Mouse (Mus musculus) lung, adult 2 months (tissue): ENCODE measurements at regions not wholly inside any gene's neighbourhood (a gene's known extent, or its start where the extent isn't known, plus 50 kb on each side); places are given as distances from the start of the nearest gene placed in this dataset.

Experiments used
- DNase-seq: peaks from one replicate; pipeline ENCODE4 v3.0.0; 2022
- H3K4me1 ChIP-seq: fragments of 200-500 bp; 2 replicates; pipeline ENCODE4 v1.6.1; 2011; ENCODE audit warnings: low read length; ENCODE audit not compliant: control insufficient read depth, insufficient read depth
- H3K4me3 ChIP-seq: fragments of 200-500 bp; replicated peaks from 2 replicates; pipeline ENCODE3; 2011; ENCODE audit warnings: low read depth, mild to moderate bottlenecking, control low read depth, low read length; ENCODE audit errors: extremely low read depth
- CTCF ChIP-seq: fragments of 200-500 bp; IDR thresholded peaks from 2 replicates; pipeline ENCODE4 v1.5.1; 2011; ENCODE audit warnings: mild to moderate bottlenecking, low read length, control low read depth; ENCODE audit not compliant: insufficient read depth
- POLR2A ChIP-seq: fragments of 200-500 bp; IDR thresholded peaks from 2 replicates; pipeline ENCODE4 v1.6.1; 2011; ENCODE audit warnings: low read depth, mild to moderate bottlenecking, control low read depth, low read length, borderline replicate concordance; ENCODE audit errors: extremely low read depth
- WGBS: fragments of 180-500 bp; shearing (Covaris S2); methylation state at CpG from one replicate; pipeline ENCODE4 v1.1.7; 2018; 5-methylcytosine and 5-hydroxymethylcytosine counted together

DNA sequence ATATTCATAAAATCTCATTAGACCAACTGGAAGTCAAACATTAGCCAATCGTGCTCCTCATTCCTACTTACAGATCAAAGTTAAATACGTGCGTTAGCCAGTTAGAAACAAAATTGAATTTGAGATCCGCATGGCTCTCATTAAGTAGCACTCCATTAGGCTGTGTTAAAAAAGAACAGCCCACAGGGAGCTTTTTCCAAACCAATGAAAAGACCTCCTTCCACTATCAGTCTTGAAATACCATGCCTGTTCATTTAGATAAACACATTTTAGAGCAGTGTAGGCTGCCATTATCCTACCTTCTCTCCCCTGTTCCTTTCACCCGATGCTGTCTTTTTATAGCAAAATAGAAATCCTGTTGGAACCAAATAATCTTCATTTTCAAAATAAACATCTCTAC is 261.5 kb upstream of the Ppargc1a start:
- H3K4me1 ChIP-seq, result no peaks in the 10 kb centered on the region
- 60% methylated on average over 5 of the region's 5 CpGs for WGBS
- H3K4me3 ChIP-seq, result no peak overlapping the region
- DNase-seq, result no peak
- TF ChIP-seq CTCF (no peak), POLR2A (no peak)

DNA sequence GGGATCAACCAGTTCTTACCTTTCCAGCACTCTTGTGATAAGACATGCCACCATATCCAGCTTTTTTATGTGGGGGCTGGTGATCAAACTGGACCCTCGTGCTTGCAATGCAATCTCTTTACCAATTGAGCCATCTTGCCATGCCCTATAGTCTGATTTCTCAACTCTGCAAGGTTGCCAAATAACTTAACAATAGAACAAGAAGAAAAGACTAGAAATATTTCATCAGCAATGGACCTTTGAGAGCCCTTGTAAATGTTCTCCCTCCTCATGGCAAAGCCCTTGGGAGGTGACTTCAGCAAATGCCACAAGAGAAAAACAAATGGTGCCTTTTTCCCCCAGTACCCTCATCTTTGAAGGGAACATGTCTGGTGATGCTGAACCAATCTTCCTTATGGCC is 258.7 kb upstream of the Ppargc1a start:
- H3K4me1 ChIP-seq, result no peaks in the 10 kb centered on the region
- WGBS, result 61% methylated on average over 1 of the region's 1 CpGs
- H3K4me3 ChIP-seq, result no peak overlapping the region
- no peak for TF ChIP-seq CTCF
- no peak for TF ChIP-seq POLR2A
- DNase-seq, result no peak

- Histone ChIP-seq H3K4me3 (no peak overlapping the region), H3K4me1 (no peaks in the 10 kb centered on the region)
- no peak for DNase-seq
- TF ChIP-seq POLR2A, result no peak
- no peak for TF ChIP-seq CTCF
- 76% methylated on average over 3 of the region's 3 CpGs for WGBS
Observed at GRCm38 (mm10) chr5:51825584-51826088, 258.1 kb upstream of the Ppargc1a start.

DNA sequence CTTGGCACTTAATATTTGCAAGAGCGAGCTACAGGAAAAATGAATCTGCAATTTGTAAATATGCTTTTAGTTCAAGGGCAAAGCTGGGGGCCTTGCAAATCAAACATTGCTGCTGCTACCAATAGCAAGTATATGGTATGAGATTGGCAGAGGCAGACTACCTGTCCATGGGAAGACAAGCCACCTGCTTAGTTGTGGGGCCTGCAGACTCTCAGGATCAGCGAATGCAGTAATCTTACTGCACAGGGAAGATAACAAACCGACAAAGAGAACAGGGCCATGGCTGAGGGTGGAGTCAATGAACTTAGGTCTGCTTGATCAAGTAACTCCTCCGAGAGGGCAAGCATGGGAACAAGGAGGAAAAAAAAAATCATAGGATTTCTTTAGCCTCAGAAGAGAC is 257.2 kb upstream of the Ppargc1a start:
- no peaks in the 10 kb centered on the region for H3K4me1 ChIP-seq
- TF ChIP-seq CTCF (no peak), POLR2A (no peak)

GRCm38 (mm10) chr5:51823657-51824056 is 256.1 kb upstream of the Ppargc1a start:
- no peak overlapping the region for H3K4me3 ChIP-seq
- no peak for DNase-seq
- 78% methylated on average over 2 of the region's 2 CpGs for WGBS
- no peaks in the 10 kb centered on the region for H3K4me1 ChIP-seq
- no peak for TF ChIP-seq CTCF
- no peak for TF ChIP-seq POLR2A

More for the DNA sequence above, 257.2 kb upstream of the Ppargc1a start:
- H3K4me3 ChIP-seq, result no peak overlapping the region
- DNase-seq, result no peak
- 82% methylated on average over 4 of the region's 4 CpGs for WGBS

GRCm38 (mm10) chr5:51816258-51816657 is 248.7 kb upstream of the Ppargc1a start:
- Histone ChIP-seq H3K4me1 (no peaks in the 10 kb centered on the region), H3K4me3 (no peak overlapping the region)
- DNase-seq, result no peak
- TF ChIP-seq POLR2A (no peak), CTCF (no peak)
- WGBS, result 71% methylated on average over 2 of the region's 2 CpGs

DNA sequence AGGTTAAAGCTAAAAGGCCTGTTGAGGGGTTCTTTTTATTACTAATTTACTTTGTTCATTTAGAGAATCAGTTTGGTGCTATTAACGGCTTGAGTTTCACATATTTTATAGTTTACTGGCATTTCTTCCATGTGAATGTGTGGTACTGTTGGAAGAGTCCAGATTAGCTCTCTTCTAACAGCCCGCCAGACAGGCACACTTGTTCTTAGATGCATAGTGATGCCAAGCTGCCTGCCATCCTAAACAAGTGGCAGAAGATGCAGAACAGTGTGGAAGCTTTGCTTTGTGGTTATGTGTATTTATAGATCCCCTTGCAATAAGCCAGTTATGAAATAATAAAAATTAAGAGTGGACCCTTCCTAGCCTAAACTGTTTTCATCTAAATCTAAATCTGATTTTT is 244.2 kb upstream of the Ppargc1a start:
- Histone ChIP-seq H3K4me1 (no peaks in the 10 kb centered on the region), H3K4me3 (no peak overlapping the region)
- DNase-seq, result no peak
- TF ChIP-seq POLR2A (no peak), CTCF (no peak)
- 84% methylated on average over 2 of the region's 2 CpGs for WGBS

GRCm38 (mm10) chr5:51801486-51801885 is 234.0 kb upstream of the Ppargc1a start:
- DNase-seq, result no peak
- 76% methylated on average over 8 of the region's 8 CpGs for WGBS
- TF ChIP-seq POLR2A, result no peak
- no peak for TF ChIP-seq CTCF

GRCm38 (mm10) chr5:51799371-51800035 is 232.0 kb upstream of the Ppargc1a start:
- WGBS, result 48% methylated on average over 6 of the region's 6 CpGs
- TF ChIP-seq POLR2A (no peak), CTCF (no peak)
- DNase-seq, result no peak
- no peaks in the 10 kb centered on the region; the same call in 1 of the 2 replicates for H3K4me1 ChIP-seq
- H3K4me3 ChIP-seq, result no peak overlapping the region

More at GRCm38 (mm10) chr5:51801486-51801885, 234.0 kb upstream of the Ppargc1a start:
- Histone ChIP-seq H3K4me1 (no peaks in the 10 kb centered on the region; the same call in 1 of the 2 replicates), H3K4me3 (no peak overlapping the region)

DNA sequence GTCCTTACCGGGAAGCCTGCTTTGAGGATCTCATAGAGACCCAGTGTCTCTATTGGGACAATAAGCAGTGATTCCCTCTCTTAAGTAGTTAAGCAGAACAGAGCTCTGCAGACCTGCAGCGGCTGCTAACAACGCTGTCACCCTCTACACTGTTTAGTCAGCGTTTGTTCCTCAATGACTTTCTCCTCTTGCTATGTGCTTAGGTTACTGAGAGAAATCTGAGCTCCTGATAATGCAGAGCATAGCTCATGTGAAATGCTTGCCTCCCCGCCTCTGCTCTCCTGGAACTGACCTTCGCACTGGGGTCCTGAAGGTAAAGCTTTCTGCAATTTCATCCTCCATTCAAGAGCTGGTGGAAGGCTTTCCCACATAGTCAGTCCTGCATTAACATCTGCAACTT is 226.6 kb upstream of the Ppargc1a start:
- no peak for TF ChIP-seq POLR2A
- no peak for TF ChIP-seq CTCF

More for the DNA sequence above, 226.6 kb upstream of the Ppargc1a start:
- 45% methylated on average over 6 of the region's 6 CpGs for WGBS
- no peaks in the 10 kb centered on the region for H3K4me1 ChIP-seq
- DNase-seq, result no peak
- H3K4me3 ChIP-seq, result no peak overlapping the region
